Comparison of ENCODE assay signal across 21 mouse cellular contexts in the genomic region with DNA sequence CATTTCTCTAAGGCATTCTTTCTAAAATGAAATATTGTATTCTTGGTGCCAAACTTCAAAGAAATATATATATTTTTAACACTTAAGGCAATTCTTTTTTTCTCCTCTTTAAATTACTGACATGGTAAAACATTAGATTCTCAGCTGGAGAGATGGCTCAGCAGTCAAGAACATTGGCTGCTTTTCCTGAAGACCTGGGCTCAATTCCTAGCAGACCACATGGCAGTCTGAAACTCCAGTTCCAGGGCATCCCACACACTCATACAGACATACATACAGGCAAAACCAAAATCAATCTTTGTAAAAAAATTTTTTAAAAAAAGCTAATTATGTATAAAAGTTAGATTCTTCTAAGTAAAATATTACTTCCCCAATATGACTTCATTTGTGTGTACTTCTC. TPM values are rescaled to one million over a fixed set of nuclear protein-coding genes. Genes with fewer than 3 reads are reported as not detected.
"Had no signal": no experiment of that assay in that cellular context is flagged by ENCODE, and none has a peak within 500 bp of the region (broad histone marks: within the 10 kb centered on the region; RNA-seq: fewer than 3 reads in every experiment).

No protein-coding gene starts in this region.

- H3K27ac ChIP-seq: macrophage; midbrain, embryonic 13.5 days; midbrain, embryonic 15.5 days; neural tube, embryonic 12.5 days had no signal

- DNase-seq: lung, adult 18-20 months; lung, embryonic 14.5 days; lung, postnatal 14 days; lung, postnatal 36 days; retina, postnatal 1 day; right cerebral cortex, adult 18-20 months; right cerebral cortex, postnatal 25 days; right cerebral cortex, postnatal 4 days; spleen, adult 18-20 months; thymus, adult 18-20 months; thymus, postnatal 14 days; thymus, postnatal 36 days had no signal

- H3K4me3 ChIP-seq: megakaryocyte, embryonic 14.5 days; midbrain, embryonic 13.5 days; midbrain, embryonic 15.5 days; neural tube, embryonic 12.5 days had no signal

RNA-seq across cellular contexts. Expression of gene Rgs7bp, which starts 22.8 kb away (rescaled TPM):
- total RNA-seq: monocyte, adult 5-6 weeks; neutrophil, adult 5-6 weeks had no signal

RNA-seq across cellular contexts. Expression of gene 4933425L06Rik, which starts 50.0 kb away (rescaled TPM):
- total RNA-seq: megakaryocyte progenitor cell, adult 5-6 weeks; midbrain, postnatal 0 days; monocyte, adult 5-6 weeks; neutrophil, adult 5-6 weeks had no signal
